Mouse (Mus musculus): ENCODE measurements around the gene Hscb. TPM values are rescaled to one million over a fixed set of nuclear protein-coding genes. Genes with fewer than 3 reads are reported as not detected.

Gene Hscb
- polyA plus RNA-seq, 1 experiment: 24.2 TPM

GRCm38 (mm10) chr5:110835959-110836358 is 3.6 kb downstream of the Hscb start:
- Histone ChIP-seq H3K79me2 (ENCODE audit: control insufficient read depth, insufficient read depth) (no peaks in the 10 kb centered on the region), H3K4me2 (ENCODE audit: low read depth) (no peak overlapping the region), H3K27me3 (ENCODE audit: control insufficient read depth, insufficient read depth, insufficient read length) (no peaks in the 10 kb centered on the region), H3ac (ENCODE audit: control insufficient read depth, insufficient read length) (no peak overlapping the region), H3K36me3 (ENCODE audit: control insufficient read depth, insufficient read depth) (no peaks in the 10 kb centered on the region), H3K4me3 (no peak overlapping the region)
- no peak for TF ChIP-seq MYOG (IDR thresholded peaks at IDR 0.05; ENCODE audit: control insufficient read depth in 1 of 3, insufficient read depth in 1 of 3, insufficient read length in 2 of 3, low read depth in 2 of 3)
- TF ChIP-seq CEBPB (IDR thresholded peaks at IDR 0.05; ENCODE audit: insufficient read depth, poor library complexity, severe bottlenecking): no peak
- TF ChIP-seq POLR2AphosphoS2 (IDR thresholded peaks at IDR 0.05; ENCODE audit: insufficient read length, low read depth): no peak
- no peak for TF ChIP-seq MAX (IDR thresholded peaks at IDR 0.05; ENCODE audit: low read depth)
- no peak for TF ChIP-seq REST (IDR thresholded peaks at IDR 0.05; ENCODE audit: insufficient read depth, insufficient read length)
- TF ChIP-seq TCF3 (IDR thresholded peaks at IDR 0.05; ENCODE audit: insufficient read length, low read depth): no peak
- TF ChIP-seq E2F4 (IDR thresholded peaks at IDR 0.05; ENCODE audit: insufficient read depth): no peak
- TF ChIP-seq POLR2A (IDR thresholded peaks at IDR 0.05; ENCODE audit: insufficient read length, low read depth): no peak

DNA sequence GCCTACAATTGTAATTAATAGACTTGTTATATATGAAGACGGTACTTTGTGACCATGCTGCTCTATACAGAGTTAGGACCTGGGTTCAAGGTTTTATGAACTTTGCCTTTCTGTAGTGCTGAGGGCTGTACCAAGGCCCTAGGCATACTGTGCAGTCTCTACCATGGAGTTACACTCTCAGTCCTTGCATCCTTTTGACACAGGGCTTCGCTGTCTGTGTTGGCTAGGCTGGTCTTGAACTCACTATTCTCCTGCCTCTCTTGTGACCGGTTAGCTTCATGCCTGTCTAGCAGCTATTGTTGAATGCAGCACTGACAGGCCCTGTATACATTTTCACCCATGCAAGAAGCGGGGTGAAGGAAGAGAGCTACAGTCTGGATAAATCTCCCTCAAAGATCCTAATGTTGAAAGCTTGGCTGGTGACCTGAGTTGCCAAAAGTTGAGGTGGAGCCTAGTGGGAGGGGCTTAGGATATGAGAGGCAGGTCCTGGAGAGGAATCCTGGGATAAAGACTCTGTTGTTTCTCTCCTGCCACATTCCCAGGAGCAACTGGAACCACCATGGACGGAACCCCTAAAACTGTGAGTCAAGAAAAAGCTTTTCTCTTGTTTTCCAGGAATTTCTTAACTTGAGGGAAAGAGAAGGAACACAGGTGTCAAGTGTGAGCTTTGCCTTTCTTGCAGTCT is 8.4 kb downstream of the Hscb start:
- H3ac ChIP-seq (ENCODE audit: control insufficient read depth, insufficient read length): no peak overlapping the region

GRCm38 (mm10) chr5:110827576-110827975 is 12.0 kb downstream of the Hscb start:
- TF ChIP-seq POLR2A (IDR thresholded peaks at IDR 0.05; ENCODE audit: insufficient read length, low read depth): no peak
- TF ChIP-seq POLR2AphosphoS2 (IDR thresholded peaks at IDR 0.05; ENCODE audit: insufficient read length, low read depth): no peak
- no peak for TF ChIP-seq E2F4 (IDR thresholded peaks at IDR 0.05; ENCODE audit: insufficient read depth)
- TF ChIP-seq MYOD1 (IDR thresholded peaks at IDR 0.05; ENCODE audit: control insufficient read depth in 1 of 3, insufficient read length in 2 of 3, low read depth in 2 of 3): no peak
- no peak for TF ChIP-seq USF1 (IDR thresholded peaks at IDR 0.05; ENCODE audit: low read depth)
- TF ChIP-seq TCF12 (IDR thresholded peaks at IDR 0.05; ENCODE audit: insufficient read depth, poor library complexity, severe bottlenecking): no peak
- Histone ChIP-seq H3K36me3 (ENCODE audit: control insufficient read depth, insufficient read depth) (no peaks in the 10 kb centered on the region), H3K27me3 (ENCODE audit: control insufficient read depth, insufficient read depth, insufficient read length) (no peaks in the 10 kb centered on the region), H3K4me2 (ENCODE audit: low read depth) (no peak overlapping the region), H3ac (ENCODE audit: control insufficient read depth, insufficient read length) (no peak overlapping the region), H3K79me2 (ENCODE audit: control insufficient read depth, insufficient read depth) (no peaks in the 10 kb centered on the region), H3K4me3 (no peak overlapping the region)

More for the DNA sequence above, 8.4 kb downstream of the Hscb start:
- Histone ChIP-seq H3K4me3 (no peak overlapping the region), H3K79me2 (ENCODE audit: control insufficient read depth, insufficient read depth) (no peaks in the 10 kb centered on the region), H3K4me2 (ENCODE audit: low read depth) (no peak overlapping the region), H3K27me3 (ENCODE audit: control insufficient read depth, insufficient read depth, insufficient read length) (no peaks in the 10 kb centered on the region), H3K36me3 (ENCODE audit: control insufficient read depth, insufficient read depth) (no peaks in the 10 kb centered on the region)
- TF ChIP-seq REST (IDR thresholded peaks at IDR 0.05; ENCODE audit: insufficient read depth, insufficient read length) (no peak), MAX (IDR thresholded peaks at IDR 0.05; ENCODE audit: low read depth) (no peak), MYOD1 (IDR thresholded peaks at IDR 0.05; ENCODE audit: control insufficient read depth in 1 of 3, insufficient read length in 2 of 3, low read depth in 2 of 3) (no peak), TCF12 (IDR thresholded peaks at IDR 0.05; ENCODE audit: insufficient read depth, poor library complexity, severe bottlenecking) (no peak), POLR2AphosphoS2 (IDR thresholded peaks at IDR 0.05; ENCODE audit: insufficient read length, low read depth) (no peak), POLR2A (IDR thresholded peaks at IDR 0.05; ENCODE audit: insufficient read length, low read depth) (no peak), SRF (IDR thresholded peaks at IDR 0.05; ENCODE audit: control insufficient read depth, insufficient read length, low read depth) (no peak), USF1 (IDR thresholded peaks at IDR 0.05; ENCODE audit: low read depth) (no peak), MYOG (IDR thresholded peaks at IDR 0.05; ENCODE audit: control insufficient read depth in 1 of 3, insufficient read depth in 1 of 3, insufficient read length in 2 of 3, low read depth in 2 of 3) (no peak), E2F4 (IDR thresholded peaks at IDR 0.05; ENCODE audit: insufficient read depth) (no peak), CEBPB (IDR thresholded peaks at IDR 0.05; ENCODE audit: insufficient read depth, poor library complexity, severe bottlenecking) (no peak), TCF3 (IDR thresholded peaks at IDR 0.05; ENCODE audit: insufficient read length, low read depth) (no peak)

- Histone ChIP-seq H3ac (ENCODE audit: control insufficient read depth, insufficient read length) (no peak overlapping the region), H3K27me3 (ENCODE audit: control insufficient read depth, insufficient read depth, insufficient read length) (no peaks in the 10 kb centered on the region), H3K36me3 (ENCODE audit: control insufficient read depth, insufficient read depth) (no peaks in the 10 kb centered on the region), H3K79me2 (ENCODE audit: control insufficient read depth, insufficient read depth) (no peaks in the 10 kb centered on the region), H3K4me2 (ENCODE audit: low read depth) (no peak overlapping the region), H3K4me3 (no peak overlapping the region)
- TF ChIP-seq TCF3 (IDR thresholded peaks at IDR 0.05; ENCODE audit: insufficient read length, low read depth) (no peak), TCF12 (IDR thresholded peaks at IDR 0.05; ENCODE audit: insufficient read depth, poor library complexity, severe bottlenecking) (no peak), SRF (IDR thresholded peaks at IDR 0.05; ENCODE audit: control insufficient read depth, insufficient read length, low read depth) (no peak), CEBPB (IDR thresholded peaks at IDR 0.05; ENCODE audit: insufficient read depth, poor library complexity, severe bottlenecking) (no peak), POLR2AphosphoS2 (IDR thresholded peaks at IDR 0.05; ENCODE audit: insufficient read length, low read depth) (no peak), E2F4 (IDR thresholded peaks at IDR 0.05; ENCODE audit: insufficient read depth) (no peak), MYOD1 (IDR thresholded peaks at IDR 0.05; ENCODE audit: control insufficient read depth in 1 of 3, insufficient read length in 2 of 3, low read depth in 2 of 3) (no peak), MYOG (IDR thresholded peaks at IDR 0.05; ENCODE audit: control insufficient read depth in 1 of 3, insufficient read depth in 1 of 3, insufficient read length in 2 of 3, low read depth in 2 of 3) (no peak), MAX (IDR thresholded peaks at IDR 0.05; ENCODE audit: low read depth) (no peak), POLR2A (IDR thresholded peaks at IDR 0.05; ENCODE audit: insufficient read length, low read depth) (no peak), REST (IDR thresholded peaks at IDR 0.05; ENCODE audit: insufficient read depth, insufficient read length) (no peak), USF1 (IDR thresholded peaks at IDR 0.05; ENCODE audit: low read depth) (no peak)
These were observed 12.6 kb downstream of the Hscb start for GRCm38 (mm10) chr5:110826781-110827495.

Measured in myocyte (in vitro differentiated cells).